Mouse (Mus musculus) A20 (cell line): ENCODE data around the gene Sp6.

Source experiments
- DNase-seq: peaks from one replicate; pipeline ENCODE4 v3.0.0-alpha.2; 2011; ENCODE audit warnings: low read depth, low spot score

Sp6 gene

DNA sequence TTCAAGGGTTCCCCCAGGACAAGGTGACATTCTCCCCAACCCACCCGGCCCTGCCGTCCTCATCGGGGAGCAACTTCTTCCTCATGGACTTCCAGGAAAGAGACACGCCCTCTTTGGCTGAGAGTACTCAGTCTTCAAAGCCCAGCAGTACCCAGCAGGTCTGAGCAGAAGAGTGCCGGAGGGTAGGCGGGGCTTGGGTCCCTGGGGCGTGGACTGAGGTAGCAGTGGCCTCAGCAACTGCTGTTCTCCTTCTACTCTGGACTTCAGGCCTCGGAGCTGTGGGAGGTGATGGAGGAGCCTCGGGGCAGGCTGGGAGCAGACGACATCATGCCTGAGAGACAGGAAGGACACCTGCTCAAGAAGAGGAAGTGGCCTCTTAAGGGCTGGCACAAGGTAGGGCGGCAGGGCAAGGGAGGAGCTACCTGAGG lies 39.0 kb downstream of the Sp6 start:
- peak; percentile 61 for DNase-seq

- no peak for DNase-seq
Observed at GRCm38 (mm10) chr11:97063274-97063920, 50.2 kb downstream of the Sp6 start.

- peak; percentile 10 for DNase-seq
Observed at GRCm38 (mm10) chr11:97063921-97064295, 50.7 kb downstream of the Sp6 start.

- DNase-seq: no peak
Observed at GRCm38 (mm10) chr11:97065538-97066295, 52.5 kb downstream of the Sp6 start.

DNA sequence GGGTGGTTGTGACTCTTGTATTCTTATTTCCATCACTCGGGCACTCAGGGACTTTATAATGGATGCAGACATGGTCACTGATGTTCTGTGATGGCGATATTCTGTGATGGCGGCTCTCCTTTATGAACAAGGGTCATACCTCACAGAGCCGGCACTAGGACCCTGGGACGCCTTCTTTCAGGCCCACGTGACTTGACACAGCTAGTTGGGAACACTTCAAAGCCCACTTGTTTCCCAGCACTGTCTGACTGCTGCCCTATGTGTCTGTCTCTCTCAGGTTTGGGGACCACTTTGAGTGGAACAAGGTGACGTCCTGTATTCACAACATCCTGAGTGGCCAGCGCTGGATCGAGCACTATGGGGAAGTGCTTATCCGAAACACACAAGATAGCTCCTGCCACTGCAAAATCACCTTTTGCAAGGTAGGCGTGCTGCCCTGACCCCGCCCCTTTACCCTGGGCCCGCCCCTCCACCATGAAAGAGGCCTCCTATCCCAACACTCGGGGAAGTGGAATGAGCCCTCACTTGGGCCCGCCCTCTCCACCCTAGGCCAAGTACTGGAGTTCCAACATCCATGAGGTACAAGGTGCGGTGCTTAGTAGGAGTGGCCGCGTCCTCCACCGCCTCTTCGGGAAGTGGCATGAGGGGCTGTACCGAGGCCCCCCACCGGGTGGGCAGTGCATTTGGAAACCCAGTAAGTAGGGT lies 53.6 kb downstream of the Sp6 start:
- DNase-seq: no peak

- DNase-seq: no peak
Observed at GRCm38 (mm10) chr11:97069333-97069732, 56.1 kb downstream of the Sp6 start.

- no peak for DNase-seq
Observed at GRCm38 (mm10) chr11:97069770-97070169, 56.6 kb downstream of the Sp6 start.

GRCm38 (mm10) chr11:97071129-97071528 lies 57.9 kb downstream of the Sp6 start:
- DNase-seq: no peak

DNA sequence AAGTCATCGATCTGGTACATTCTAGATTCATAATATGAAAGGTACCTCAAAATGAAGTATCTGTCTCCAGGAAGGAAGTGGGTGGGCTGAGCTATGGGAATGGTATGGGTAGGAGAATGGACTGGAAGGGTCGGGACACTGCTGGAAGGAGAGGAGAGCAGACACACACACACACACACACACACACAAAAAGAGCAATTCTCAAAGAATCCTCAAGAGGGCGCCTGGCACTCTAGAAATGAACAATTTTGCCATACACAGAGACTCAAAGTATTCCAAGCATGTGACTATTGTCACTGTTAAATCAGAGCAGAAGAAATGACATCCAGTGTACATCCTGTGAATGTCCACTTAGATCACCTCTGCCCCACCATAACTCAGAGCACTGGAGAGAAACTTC lies 59.3 kb downstream of the Sp6 start:
- DNase-seq: peak; percentile 62

- no peak for DNase-seq
Observed at GRCm38 (mm10) chr11:97074235-97074634, 61.0 kb downstream of the Sp6 start.
